Mouse (Mus musculus) liver, embryonic 12.5 days (tissue): ENCODE measurements at regions not wholly inside any gene's neighbourhood (a gene's known extent, or its start where the extent isn't known, plus 50 kb on each side); places are given as distances from the start of the nearest gene placed in this dataset.

Experiments
- ATAC-seq: fragments of 200-750 bp; cut with Nextera tagmentation; 2 replicates; pipeline ENCODE4 v1.8.0; 2017; ENCODE audit warnings: moderate number of reproducible peaks, mild to moderate bottlenecking, moderate library complexity
- H3K27ac ChIP-seq: fragments of 300-500 bp; sonication (generic); 2 replicates; pipeline ENCODE4 v1.5.1; 2016; ENCODE audit warnings: mild to moderate bottlenecking
- H3K27me3 ChIP-seq: fragments of 300-500 bp; sonication (generic); replicated peaks from 2 replicates; pipeline ENCODE4 v1.6.1; 2016; ENCODE audit warnings: mild to moderate bottlenecking, moderate library complexity
- H3K36me3 ChIP-seq: fragments of 300-500 bp; sonication (generic); 2 replicates; pipeline ENCODE4 v1.6.1; 2016; ENCODE audit warnings: mild to moderate bottlenecking, moderate library complexity
- H3K4me1 ChIP-seq: fragments of 300-500 bp; sonication (generic); 2 replicates; pipeline ENCODE4 v1.6.1; 2016
- H3K4me2 ChIP-seq: fragments of 300-500 bp; sonication (generic); 2 replicates; pipeline ENCODE4 v1.6.1; 2016; ENCODE audit warnings: mild to moderate bottlenecking, moderate library complexity
- H3K4me3 ChIP-seq: fragments of 300-500 bp; sonication (generic); 2 replicates; pipeline ENCODE4 v1.5.1; 2016; ENCODE audit warnings: mild to moderate bottlenecking, moderate library complexity
- H3K9ac ChIP-seq: fragments of 300-500 bp; sonication (generic); 2 replicates; pipeline ENCODE4 v1.6.1; 2016; ENCODE audit warnings: mild to moderate bottlenecking, moderate library complexity
- H3K9me3 ChIP-seq: fragments of 300-500 bp; sonication (generic); replicated peaks from 2 replicates; pipeline ENCODE4 v1.6.1; 2016; ENCODE audit warnings: mild to moderate bottlenecking, moderate library complexity
- WGBS: fragments of 180-500 bp; shearing (Covaris S2); methylation state at CpG from one replicate; pipeline ENCODE4 v1.1.7; 2016; ENCODE audit not compliant: insufficient replicate concordance; 5-methylcytosine and 5-hydroxymethylcytosine counted together

GRCm38 (mm10) chr1:57512516-57512915 lies 105.6 kb upstream of the Tyw5 start:
- 69% methylated on average over 3 of the region's 3 CpGs for WGBS
- Histone ChIP-seq H3K27me3 (no peaks in the 10 kb centered on the region), H3K4me1 (no peaks in the 10 kb centered on the region), H3K4me2 (no peak overlapping the region), H3K36me3 (no peaks in the 10 kb centered on the region), H3K9ac (no peak overlapping the region), H3K27ac (no peak overlapping the region), H3K4me3 (no peak overlapping the region), H3K9me3 (no peaks in the 10 kb centered on the region)
- ATAC-seq: no peak

- Histone ChIP-seq H3K27me3 (no peaks in the 10 kb centered on the region), H3K9ac (no peak overlapping the region), H3K9me3 (no peaks in the 10 kb centered on the region), H3K36me3 (no peaks in the 10 kb centered on the region), H3K4me3 (no peak overlapping the region), H3K4me2 (no peak overlapping the region), H3K27ac (no peak overlapping the region), H3K4me1 (no peaks in the 10 kb centered on the region)
- WGBS: 70% methylated on average over 4 of the region's 4 CpGs
- no peak for ATAC-seq
These were observed 119.1 kb upstream of the Tyw5 start for GRCm38 (mm10) chr1:57525965-57526364.

- no peaks in the 10 kb centered on the region for H3K36me3 ChIP-seq
- no peak for ATAC-seq
These were observed 121.8 kb upstream of the Tyw5 start for GRCm38 (mm10) chr1:57528703-57529102.

GRCm38 (mm10) chr1:57529320-57529719 lies 122.4 kb upstream of the Tyw5 start:
- Histone ChIP-seq H3K4me2 (no peak overlapping the region), H3K27me3 (no peaks in the 10 kb centered on the region), H3K27ac (no peak overlapping the region), H3K36me3 (no peaks in the 10 kb centered on the region), H3K4me1 (no peaks in the 10 kb centered on the region), H3K9me3 (no peaks in the 10 kb centered on the region), H3K9ac (no peak overlapping the region), H3K4me3 (no peak overlapping the region)
- 57% methylated on average over 2 of the region's 2 CpGs for WGBS
- no peak for ATAC-seq

More at GRCm38 (mm10) chr1:57528703-57529102, 121.8 kb upstream of the Tyw5 start:
- H3K4me1 ChIP-seq: no peaks in the 10 kb centered on the region
- H3K27ac ChIP-seq: no peak overlapping the region
- no peaks in the 10 kb centered on the region for H3K27me3 ChIP-seq
- no peak overlapping the region for H3K9ac ChIP-seq
- no peaks in the 10 kb centered on the region for H3K9me3 ChIP-seq
- no peak overlapping the region for H3K4me2 ChIP-seq
- WGBS: 44% methylated on average over 3 of the region's 3 CpGs
- no peak overlapping the region for H3K4me3 ChIP-seq

GRCm38 (mm10) chr1:57537369-57537768 lies 130.5 kb upstream of the Tyw5 start:
- 0 out of 2 replicates have a peak, but pooled peaks cover 7% of the 10 kb centered on the region for H3K9me3 ChIP-seq
- H3K27me3 ChIP-seq: no peaks in the 10 kb centered on the region
- no peaks in the 10 kb centered on the region for H3K36me3 ChIP-seq
- no peak overlapping the region for H3K4me2 ChIP-seq
- no peak overlapping the region for H3K27ac ChIP-seq
- no peak overlapping the region for H3K9ac ChIP-seq
- H3K4me1 ChIP-seq: no peaks in the 10 kb centered on the region
- ATAC-seq: no peak
- 76% methylated on average over 5 of the region's 5 CpGs for WGBS
- H3K4me3 ChIP-seq: no peak overlapping the region

GRCm38 (mm10) chr1:57544684-57545083 lies 137.8 kb upstream of the Tyw5 start:
- Histone ChIP-seq H3K36me3 (no peaks in the 10 kb centered on the region), H3K4me3 (no peak overlapping the region), H3K4me1 (no peaks in the 10 kb centered on the region), H3K27ac (no peak overlapping the region), H3K9ac (no peak overlapping the region), H3K4me2 (no peak overlapping the region), H3K27me3 (no peaks in the 10 kb centered on the region), H3K9me3 (0 out of 2 replicates have a peak, but pooled peaks cover 7% of the 10 kb centered on the region)
- 57% methylated on average over 3 of the region's 3 CpGs for WGBS
- ATAC-seq: no peak

GRCm38 (mm10) chr1:57545792-57546685 lies 139.1 kb upstream of the Tyw5 start:
- Histone ChIP-seq H3K4me3 (no peak overlapping the region), H3K27me3 (no peaks in the 10 kb centered on the region), H3K27ac (no peak overlapping the region), H3K9ac (no peak overlapping the region), H3K4me1 (no peaks in the 10 kb centered on the region), H3K36me3 (no peaks in the 10 kb centered on the region), H3K4me2 (no peak overlapping the region), H3K9me3 (0 out of 2 replicates have a peak, but pooled peaks cover 7% of the 10 kb centered on the region)
- 41% methylated on average over 14 of the region's 14 CpGs for WGBS
- ATAC-seq: no peak

GRCm38 (mm10) chr1:57561517-57561916 lies 154.6 kb upstream of the Tyw5 start:
- WGBS: 56% methylated on average over 2 of the region's 2 CpGs
- no peak for ATAC-seq

GRCm38 (mm10) chr1:57564676-57565075 lies 157.8 kb upstream of the Tyw5 start:
- Histone ChIP-seq H3K9ac (no peak overlapping the region), H3K4me2 (no peak overlapping the region), H3K27me3 (no peaks in the 10 kb centered on the region), H3K4me3 (no peak overlapping the region), H3K4me1 (no peaks in the 10 kb centered on the region), H3K36me3 (no peaks in the 10 kb centered on the region), H3K27ac (no peak overlapping the region), H3K9me3 (0 out of 2 replicates have a peak, but pooled peaks cover 6% of the 10 kb centered on the region)
- 41% methylated on average over 5 of the region's 5 CpGs for WGBS
- no peak for ATAC-seq

More at GRCm38 (mm10) chr1:57561517-57561916, 154.6 kb upstream of the Tyw5 start:
- Histone ChIP-seq H3K9ac (no peak overlapping the region), H3K4me3 (no peak overlapping the region), H3K27ac (no peak overlapping the region), H3K9me3 (0 out of 2 replicates have a peak, but pooled peaks cover 2% of the 10 kb centered on the region), H3K36me3 (no peaks in the 10 kb centered on the region), H3K4me1 (no peaks in the 10 kb centered on the region), H3K4me2 (no peak overlapping the region), H3K27me3 (no peaks in the 10 kb centered on the region)

- H3K4me3 ChIP-seq: no peak overlapping the region
- no peak overlapping the region for H3K27ac ChIP-seq
- no peaks in the 10 kb centered on the region for H3K4me1 ChIP-seq
- H3K27me3 ChIP-seq: no peaks in the 10 kb centered on the region
- 50% methylated on average over 5 of the region's 5 CpGs for WGBS
- H3K9me3 ChIP-seq: 0 out of 2 replicates have a peak, but pooled peaks cover 3% of the 10 kb centered on the region
- no peak overlapping the region for H3K9ac ChIP-seq
- no peak overlapping the region for H3K4me2 ChIP-seq
- no peaks in the 10 kb centered on the region for H3K36me3 ChIP-seq
- ATAC-seq: no peak
These were observed 165.2 kb upstream of the Tyw5 start for GRCm38 (mm10) chr1:57572097-57572496.

GRCm38 (mm10) chr1:57573829-57574228 lies 166.9 kb upstream of the Tyw5 start:
- Histone ChIP-seq H3K9me3 (no peaks in the 10 kb centered on the region), H3K4me1 (no peaks in the 10 kb centered on the region), H3K27ac (no peak overlapping the region), H3K4me2 (no peak overlapping the region), H3K27me3 (no peaks in the 10 kb centered on the region), H3K9ac (no peak overlapping the region), H3K4me3 (no peak overlapping the region), H3K36me3 (no peaks in the 10 kb centered on the region)
- no peak for ATAC-seq
- WGBS: 53% methylated on average over 6 of the region's 6 CpGs

GRCm38 (mm10) chr1:57574530-57574929 lies 167.6 kb upstream of the Tyw5 start:
- H3K9ac ChIP-seq: no peak overlapping the region
- no peak overlapping the region for H3K4me2 ChIP-seq
- H3K9me3 ChIP-seq: no peaks in the 10 kb centered on the region
- no peak for ATAC-seq
- H3K4me1 ChIP-seq: no peaks in the 10 kb centered on the region
- WGBS: 66% methylated on average over 6 of the region's 6 CpGs
- H3K27ac ChIP-seq: no peak overlapping the region
- no peak overlapping the region for H3K4me3 ChIP-seq
- H3K36me3 ChIP-seq: no peaks in the 10 kb centered on the region
- no peaks in the 10 kb centered on the region for H3K27me3 ChIP-seq
